Comparison of ENCODE assay signal across 26 mouse cellular contexts in genomic region chr4:105945921-105946320, GRCm38 (mm10).
DNase-seq lines count a peak whose midpoint lies in the region; ATAC-seq lines count a peak whose summit lies in the region.
"Had no signal": no experiment of that assay in that cellular context is flagged by ENCODE, and none has a peak within 500 bp of the region (broad histone marks: within the 10 kb centered on the region; RNA-seq: fewer than 3 reads in every experiment).

No protein-coding gene starts in this region.

- ATAC-seq in midbrain, embryonic 16.5 days = no peak
- ATAC-seq: CD4-positive, CD25-positive, alpha-beta regulatory T cell, adult 4 months; forebrain, embryonic 14.5 days; forebrain, embryonic 16.5 days; Patski had no signal

- H3K4me3 ChIP-seq in heart, embryonic 10.5 days = no peak overlapping the region
- H3K4me3 ChIP-seq in midbrain, embryonic 16.5 days (ENCODE audit: low read depth, low read length) = no peak overlapping the region
- H3K4me3 ChIP-seq: embryonic facial prominence, embryonic 13.5 days; embryonic facial prominence, embryonic 15.5 days; erythroblast, embryonic 14.5 days; forebrain, embryonic 10.5 days; forebrain, embryonic 12.5 days had no signal

- H3K36me3 ChIP-seq in heart, embryonic 10.5 days = no peaks in the 10 kb centered on the region
- no peaks in the 10 kb centered on the region for H3K36me3 ChIP-seq in midbrain, embryonic 16.5 days (ENCODE audit: control insufficient read depth, insufficient read depth, low read length)
- H3K36me3 ChIP-seq: embryonic facial prominence, embryonic 13.5 days; embryonic facial prominence, embryonic 15.5 days; forebrain, embryonic 10.5 days; forebrain, embryonic 12.5 days; G1E had no signal

- H3K27me3 ChIP-seq in heart, embryonic 10.5 days (ENCODE audit: insufficient read depth, poor library complexity, severe bottlenecking) = peaks cover 16% of the 10 kb centered on the region
- no peaks in the 10 kb centered on the region for H3K27me3 ChIP-seq in midbrain, embryonic 16.5 days (ENCODE audit: control insufficient read depth, insufficient read depth, low read depth, low read length)
- H3K27me3 ChIP-seq: embryonic facial prominence, embryonic 13.5 days; embryonic facial prominence, embryonic 15.5 days; Patski had no signal

- H3K9ac ChIP-seq in midbrain, embryonic 16.5 days (ENCODE audit: low read depth, low read length) = no peak overlapping the region
- H3K9ac ChIP-seq: embryonic facial prominence, embryonic 13.5 days; embryonic facial prominence, embryonic 15.5 days; forebrain, embryonic 12.5 days had no signal

- H3K9me3 ChIP-seq in heart, embryonic 10.5 days = no peaks in the 10 kb centered on the region
- no peaks in the 10 kb centered on the region for H3K9me3 ChIP-seq in midbrain, embryonic 16.5 days (replicated peaks; ENCODE audit: control insufficient read depth, low read length, poor library complexity, severe bottlenecking)
- H3K9me3 ChIP-seq: embryonic facial prominence, embryonic 13.5 days; embryonic facial prominence, embryonic 15.5 days; forebrain, embryonic 10.5 days; forebrain, embryonic 12.5 days had no signal

- H3K27ac ChIP-seq in heart, embryonic 10.5 days = no peak overlapping the region
- no peak overlapping the region for H3K27ac ChIP-seq in midbrain, embryonic 16.5 days (ENCODE audit: low read length)
- H3K27ac ChIP-seq: embryonic facial prominence, embryonic 13.5 days; forebrain, embryonic 10.5 days; forebrain, embryonic 12.5 days had no signal

- WGBS in heart, embryonic 10.5 days = 80% methylated on average over 1 of the region's 1 CpGs
- 50% methylated on average over 1 of the region's 1 CpGs for WGBS in midbrain, embryonic 16.5 days

- peak; percentile 12 for DNase-seq in heart, adult 11 months
- no peak for DNase-seq in heart, embryonic 10.5 days (ENCODE audit: low spot score)
- peak; percentile 63 for DNase-seq in R1 (ENCODE audit: low read depth, low spot score)
- peak; percentile 88 for DNase-seq in ZHBTc4 (ENCODE audit: low read depth, low spot score)
- DNase-seq in c-Kit-positive CD71-positive TER-119-positive erythroid progenitor cells, embryonic 14.5 days (ENCODE audit: low spot score) = no peak
- DNase-seq: adrenal gland, adult 2 months; adrenal gland, postnatal 10 days; adrenal gland, postnatal 25 days; B cell, adult 2 months; cerebellum, adult 18-20 months; cerebellum, adult 8-10 months; cerebellum, adult 9-11 months; cerebellum, postnatal 14 days; cerebellum, postnatal 36 days; embryo, embryonic 11 days had no signal

- H3K4me2 ChIP-seq in midbrain, embryonic 16.5 days (ENCODE audit: low read length) = no peak overlapping the region
- H3K4me2 ChIP-seq: embryonic facial prominence, embryonic 13.5 days; embryonic facial prominence, embryonic 15.5 days; forebrain, embryonic 12.5 days had no signal

- no peaks in the 10 kb centered on the region for H3K4me1 ChIP-seq in heart, embryonic 10.5 days
- no peaks in the 10 kb centered on the region for H3K4me1 ChIP-seq in midbrain, embryonic 16.5 days (ENCODE audit: control insufficient read depth, insufficient read depth, low read length)
- H3K4me1 ChIP-seq: forebrain, embryonic 12.5 days had no signal

Comparison
In these comparisons a context has a peak if more than half of its experiments do, and no peak if none do; other contexts are left out.
1. DNase-seq: peak in heart, adult 11 months (single experiment), R1 (single experiment) and ZHBTc4 (single experiment); none in heart, embryonic 10.5 days (single experiment) and c-Kit-positive CD71-positive TER-119-positive erythroid progenitor cells, embryonic 14.5 days (single experiment).